Mouse (Mus musculus) megakaryocyte, embryonic 14.5 days (primary cell): Measurements from ENCODE around the gene Ass1. TPM values are rescaled to one million over a fixed set of nuclear protein-coding genes. Genes with fewer than 3 reads are reported as not detected.
"Not testable (repeated sequence)": the region's sequence is repeated elsewhere in the genome, so short reads cannot be mapped to it uniquely, and the experiment has no call there.

ENCODE experiments used
- H3K27me3 ChIP-seq: replicated peaks from 2 replicates; pipeline ENCODE3; 2012; ENCODE audit warnings: inconsistent platforms
- H3K36me3 ChIP-seq: replicated peaks from 2 replicates; pipeline ENCODE3; 2012; ENCODE audit warnings: low read length, inconsistent platforms, mixed read lengths
- H3K4me1 ChIP-seq: 2 replicates; pipeline ENCODE4 v1.6.1; 2012; ENCODE audit warnings: inconsistent platforms
- H3K4me3 ChIP-seq: replicated peaks from 2 replicates; pipeline ENCODE3; 2012; ENCODE audit warnings: moderate library complexity, mild to moderate bottlenecking, inconsistent platforms
- H3K9me3 ChIP-seq: 2 replicates; pipeline ENCODE4 v1.6.1; 2012; ENCODE audit warnings: inconsistent platforms
- FLI1 ChIP-seq: IDR thresholded peaks from 2 replicates; pipeline ENCODE4 v1.6.1; 2012; ENCODE audit warnings: low read length, inconsistent platforms, mixed read lengths
- GATA1 ChIP-seq: IDR thresholded peaks from 3 replicates; pipeline ENCODE4 v1.6.1; 2012; ENCODE audit warnings: mixed read lengths, low read length, inconsistent platforms, borderline replicate concordance
- polyA plus RNA-seq: library from polyadenylated mRNA; stranded (reverse); fragments of >175 nt; gene quantifications from 2 replicates; pipeline ENCODE4 v1.2.3, GENCODE M21; 2012; ENCODE audit warnings: low replicate concordance; ENCODE audit not compliant: insufficient read depth

Gene Ass1
- polyA plus RNA-seq, 1 experiment, result 11.2 TPM

DNA sequence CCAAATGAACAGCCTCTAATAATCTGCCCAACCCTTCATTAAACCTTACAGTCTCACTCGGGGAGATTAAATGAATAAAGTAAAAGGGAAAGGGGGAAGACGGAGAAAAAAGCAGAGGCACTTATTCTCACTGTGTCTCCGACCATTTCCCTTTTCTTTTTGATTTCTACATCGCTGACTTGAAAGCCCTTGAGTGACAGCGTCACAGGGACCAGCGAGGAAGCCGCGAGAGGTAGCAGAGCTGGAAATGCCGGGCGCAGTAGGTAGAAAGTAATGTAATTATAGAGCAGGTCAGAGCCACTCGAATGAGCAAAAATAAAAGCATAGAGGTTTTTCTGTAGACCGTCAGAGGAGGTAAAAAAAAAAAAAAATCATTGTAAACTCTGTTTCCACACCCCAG lies 46.5 kb downstream of the Ass1 start:
- Histone ChIP-seq H3K9me3 (0 out of 2 replicates have a peak, but pooled peaks cover 6% of the 10 kb centered on the region), H3K27me3 (peaks cover 7% of the 10 kb centered on the region), H3K4me3 (no peak overlapping the region), H3K4me1 (peaks cover 26% of the 10 kb centered on the region), H3K36me3 (peaks cover 88% of the 10 kb centered on the region)
- no peak for TF ChIP-seq FLI1

DNA sequence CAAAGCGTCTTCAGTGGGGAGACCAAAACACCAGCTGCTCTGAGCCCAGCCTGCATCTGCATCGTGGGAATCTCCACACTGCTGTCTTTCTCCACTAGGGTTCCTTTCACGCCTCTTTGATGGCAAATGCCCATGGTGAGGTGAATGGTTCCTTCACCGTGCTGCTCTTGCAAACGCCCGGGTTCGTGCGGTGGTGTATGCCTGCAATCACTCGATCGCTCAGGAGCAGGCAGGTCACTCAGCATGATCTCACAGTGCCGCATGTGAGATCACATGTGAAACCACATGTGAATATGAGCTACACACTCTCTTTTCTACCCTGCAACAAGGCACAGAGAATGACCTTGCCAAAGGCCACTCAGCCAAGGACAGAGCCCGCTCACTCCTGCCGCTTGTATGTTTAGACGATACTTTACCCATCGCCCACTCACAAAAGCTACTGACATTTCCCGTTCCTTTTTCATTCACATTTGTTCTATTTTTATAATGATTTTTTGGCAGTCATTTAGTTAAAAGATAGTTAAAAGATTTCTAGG lies 51.9 kb downstream of the Ass1 start:
- TF ChIP-seq FLI1, result no peak
- TF ChIP-seq GATA1, result no peak
- no peak overlapping the region for H3K4me3 ChIP-seq
- H3K9me3 ChIP-seq, result no peaks in the 10 kb centered on the region
- peaks cover 36% of the 10 kb centered on the region for H3K27me3 ChIP-seq
- H3K4me1 ChIP-seq, result peaks cover 5% of the 10 kb centered on the region; the same call in 1 of the 2 replicates
- peaks cover 42% of the 10 kb centered on the region for H3K36me3 ChIP-seq

DNA sequence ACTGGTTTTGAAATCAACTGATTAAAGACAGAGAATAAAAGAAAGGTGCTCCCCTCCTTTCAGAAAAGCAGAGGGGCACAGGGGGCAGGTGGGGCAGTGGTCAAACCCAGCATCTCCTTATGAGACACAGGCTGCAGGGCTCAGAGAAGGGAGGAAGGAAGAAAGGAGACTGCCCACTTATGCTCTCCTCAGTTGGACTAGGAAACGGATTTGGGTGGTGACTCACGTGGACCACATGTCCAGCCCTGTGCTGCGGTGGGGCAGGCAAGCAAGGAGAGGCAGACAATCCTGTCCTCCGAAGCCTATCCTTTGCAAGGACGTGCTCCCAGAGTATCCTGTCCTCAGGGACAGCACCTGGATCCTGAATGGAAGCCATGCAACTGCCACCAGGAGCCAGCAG lies 54.6 kb downstream of the Ass1 start:
- no peaks in the 10 kb centered on the region for H3K9me3 ChIP-seq
- peaks cover 17% of the 10 kb centered on the region for H3K36me3 ChIP-seq
- H3K27me3 ChIP-seq, result peaks cover 56% of the 10 kb centered on the region
- H3K4me1 ChIP-seq, result peaks cover 5% of the 10 kb centered on the region; the same call in 1 of the 2 replicates
- no peak overlapping the region for H3K4me3 ChIP-seq
- TF ChIP-seq FLI1 (no peak), GATA1 (no peak)

DNA sequence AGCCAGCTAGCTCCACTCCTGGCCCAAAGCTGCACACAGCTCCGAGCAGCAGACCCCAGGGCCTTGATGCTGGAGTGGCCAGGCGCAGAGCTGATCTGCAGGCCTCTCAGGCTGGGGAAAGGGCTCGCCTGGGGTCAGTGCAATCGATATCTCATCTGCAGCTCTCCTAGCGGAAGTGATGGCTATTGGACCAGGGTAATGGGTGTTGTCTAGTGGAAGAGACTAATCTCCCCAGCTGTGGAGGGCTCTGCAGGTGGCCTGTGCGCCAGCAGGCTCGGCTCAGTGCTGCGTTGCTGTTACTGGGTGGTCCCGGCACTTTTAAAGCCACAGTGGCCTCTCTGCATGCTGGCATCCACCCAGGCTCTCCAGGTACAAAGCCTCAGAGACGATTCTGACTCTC lies 55.8 kb downstream of the Ass1 start:
- Histone ChIP-seq H3K36me3 (peaks cover 11% of the 10 kb centered on the region), H3K9me3 (no peaks in the 10 kb centered on the region), H3K4me1 (peaks cover 5% of the 10 kb centered on the region; the same call in 1 of the 2 replicates), H3K4me3 (no peak overlapping the region), H3K27me3 (peaks cover 62% of the 10 kb centered on the region)
- TF ChIP-seq GATA1, result no peak
- TF ChIP-seq FLI1, result no peak

DNA sequence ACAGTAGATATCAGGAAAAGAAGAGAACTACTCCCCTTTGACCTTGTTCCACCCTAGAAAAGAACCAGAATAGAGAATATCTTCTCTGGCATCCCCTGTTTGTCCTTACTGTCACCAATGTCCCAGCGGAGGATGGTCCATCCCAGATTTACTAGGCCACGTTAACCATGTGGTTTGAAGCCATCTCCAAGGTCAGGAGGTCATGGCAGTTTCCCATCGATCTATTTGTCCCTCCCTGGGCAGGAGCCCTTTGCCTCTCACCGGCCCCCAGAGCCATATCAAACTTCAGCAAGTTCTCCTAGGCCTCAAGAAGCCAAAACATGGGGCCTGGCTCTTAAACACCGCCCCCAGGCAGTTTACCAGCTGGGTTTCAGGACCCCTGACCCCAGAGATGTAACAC lies 60.2 kb downstream of the Ass1 start:
- Histone ChIP-seq H3K36me3 (no peaks in the 10 kb centered on the region), H3K27me3 (peaks cover 69% of the 10 kb centered on the region), H3K4me1 (no peaks in the 10 kb centered on the region), H3K4me3 (no peak overlapping the region), H3K9me3 (peaks cover 5% of the 10 kb centered on the region)
- TF ChIP-seq GATA1 (no peak), FLI1 (no peak)

DNA sequence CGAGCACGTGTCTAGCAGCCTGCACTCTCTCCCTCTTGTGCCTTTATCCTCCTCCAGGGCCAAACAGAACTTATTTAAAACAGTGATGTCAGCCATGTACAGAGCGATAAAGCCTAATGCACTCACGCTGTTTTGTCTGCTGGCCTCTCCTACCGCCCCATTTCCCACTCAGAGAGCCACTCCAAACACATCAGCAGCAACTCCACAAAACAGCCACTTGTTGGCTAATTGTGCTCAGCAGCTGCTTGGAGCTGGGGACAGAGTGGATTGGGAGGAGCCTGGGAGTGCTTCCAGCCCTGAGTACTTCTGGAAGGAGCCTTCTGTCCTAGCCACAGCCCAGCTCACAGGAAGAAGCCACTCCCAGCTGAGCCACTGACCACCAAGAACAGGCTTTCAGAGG lies 67.0 kb downstream of the Ass1 start:
- Histone ChIP-seq H3K4me3 (no peak overlapping the region), H3K4me1 (peaks cover 18% of the 10 kb centered on the region), H3K36me3 (no peaks in the 10 kb centered on the region), H3K9me3 (peaks cover 17% of the 10 kb centered on the region), H3K27me3 (peaks cover 67% of the 10 kb centered on the region)
- TF ChIP-seq FLI1, result no peak
- TF ChIP-seq GATA1, result no peak

DNA sequence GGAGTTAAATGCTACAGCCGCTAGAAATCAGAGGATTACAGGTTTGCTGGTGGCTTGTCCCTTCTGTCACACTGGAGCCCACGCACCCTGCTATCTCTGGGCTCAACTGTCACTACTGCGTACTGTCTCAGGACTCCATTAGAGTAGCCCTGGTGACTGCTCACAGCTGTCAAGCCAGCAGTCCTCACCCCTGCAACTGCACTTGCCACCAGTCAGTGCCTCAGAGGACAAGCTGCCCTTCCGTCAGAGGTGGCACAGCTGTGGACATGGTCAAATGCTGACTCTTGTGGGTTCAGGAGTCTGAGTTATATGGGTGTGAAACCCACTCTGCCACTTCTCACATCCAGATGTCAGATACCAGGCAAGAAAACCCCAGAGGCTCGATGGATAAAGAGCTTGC lies 68.7 kb downstream of the Ass1 start:
- no peak overlapping the region for H3K4me3 ChIP-seq
- H3K4me1 ChIP-seq, result peaks cover 18% of the 10 kb centered on the region
- TF ChIP-seq FLI1 (no peak), GATA1 (no peak)
- H3K9me3 ChIP-seq, result peaks cover 17% of the 10 kb centered on the region
- H3K36me3 ChIP-seq, result no peaks in the 10 kb centered on the region
- H3K27me3 ChIP-seq, result peaks cover 74% of the 10 kb centered on the region

DNA sequence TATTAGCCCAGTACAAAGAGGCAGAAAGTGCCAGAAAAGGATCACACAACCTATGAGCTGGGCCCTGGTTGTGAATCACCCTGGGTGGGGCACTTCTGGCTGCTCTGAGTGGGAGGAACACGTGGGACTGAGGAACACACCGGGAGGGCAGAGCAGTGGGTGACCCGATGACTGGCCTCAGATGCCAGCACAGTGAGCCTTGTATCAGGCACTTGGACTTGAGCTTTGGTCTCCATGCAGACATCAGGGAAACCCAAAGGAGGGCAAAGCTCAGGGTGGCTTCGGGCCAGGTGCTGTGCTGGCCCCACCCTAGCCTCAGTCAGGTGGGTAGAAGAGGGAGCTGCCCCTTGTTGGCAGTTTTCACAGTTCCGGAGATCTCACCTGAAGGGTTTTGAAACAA lies 71.6 kb downstream of the Ass1 start:
- Histone ChIP-seq H3K27me3 (peaks cover 76% of the 10 kb centered on the region), H3K36me3 (no peaks in the 10 kb centered on the region), H3K9me3 (peaks cover 10% of the 10 kb centered on the region), H3K4me1 (peaks cover 18% of the 10 kb centered on the region), H3K4me3 (no peak overlapping the region)
- TF ChIP-seq FLI1, result no peak
- no peak for TF ChIP-seq GATA1

DNA sequence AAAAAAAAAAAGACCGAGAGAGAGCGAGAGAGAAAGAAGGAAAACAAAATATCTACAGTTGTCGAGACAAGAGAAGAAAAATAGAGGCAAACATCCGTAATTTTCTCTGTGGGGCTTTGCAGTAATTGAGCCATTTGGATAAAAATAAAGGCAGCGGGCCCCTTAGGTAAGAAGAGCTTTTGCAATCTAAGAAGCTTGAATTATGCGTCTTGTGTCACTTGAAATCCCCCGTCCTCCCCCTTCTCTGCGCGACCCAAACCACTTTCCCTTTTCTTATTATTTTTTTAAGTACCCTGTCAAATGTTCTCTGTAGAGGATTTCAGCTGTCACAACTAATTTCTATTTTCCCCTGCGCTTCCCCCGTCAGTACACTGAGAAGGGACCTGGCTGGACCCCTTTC lies 77.7 kb downstream of the Ass1 start:
- H3K4me1 ChIP-seq, result no peaks in the 10 kb centered on the region
- TF ChIP-seq FLI1 (no peak), GATA1 (no peak)
- H3K27me3 ChIP-seq, result peaks cover 61% of the 10 kb centered on the region
- H3K36me3 ChIP-seq, result no peaks in the 10 kb centered on the region
- no peak overlapping the region for H3K4me3 ChIP-seq
- peaks cover 10% of the 10 kb centered on the region for H3K9me3 ChIP-seq

DNA sequence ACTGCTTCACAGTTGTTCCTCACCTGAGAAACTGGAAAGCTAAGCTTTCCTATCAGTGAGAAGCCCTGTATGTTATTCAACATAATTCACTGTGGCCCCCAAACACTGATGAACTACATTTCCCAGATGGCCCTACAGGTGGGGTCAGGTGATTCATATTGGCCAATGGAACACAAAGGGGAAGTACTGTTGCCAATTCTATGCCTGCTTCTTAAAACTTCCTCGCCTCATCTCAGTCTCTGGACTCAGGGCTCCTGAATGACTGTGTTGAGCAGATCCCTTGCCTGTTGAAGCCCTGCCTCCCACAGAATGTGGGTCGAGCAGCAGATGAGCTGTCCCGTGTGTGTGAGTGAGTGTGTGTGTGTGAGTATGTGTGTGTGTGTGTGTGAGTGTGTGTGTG lies 80.5 kb downstream of the Ass1 start:
- no peak overlapping the region for H3K4me3 ChIP-seq
- peaks cover 54% of the 10 kb centered on the region for H3K27me3 ChIP-seq
- H3K36me3 ChIP-seq, result no peaks in the 10 kb centered on the region
- peaks cover 23% of the 10 kb centered on the region for H3K9me3 ChIP-seq
- TF ChIP-seq FLI1 (no peak), GATA1 (no peak)
- H3K4me1 ChIP-seq, result no peaks in the 10 kb centered on the region

DNA sequence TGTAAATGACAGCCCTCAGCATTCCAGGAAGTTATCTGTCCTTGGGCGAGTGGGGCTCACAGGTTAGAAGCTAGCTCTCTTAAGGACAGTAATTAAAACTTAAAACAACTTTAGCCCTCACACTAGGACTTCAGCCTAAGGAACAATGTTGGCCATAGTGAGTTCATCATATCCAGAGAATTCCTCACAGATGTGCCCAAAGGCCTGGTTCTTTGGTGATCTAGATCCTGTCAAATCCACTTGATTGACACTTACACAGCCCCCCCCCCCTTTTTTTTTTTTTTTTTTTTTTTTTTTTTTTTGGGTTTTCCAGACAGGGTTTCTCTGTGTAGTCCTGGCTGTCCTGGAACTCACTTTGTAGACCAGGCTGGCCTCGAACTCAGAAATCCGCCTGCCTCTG lies 81.3 kb downstream of the Ass1 start:
- peaks cover 23% of the 10 kb centered on the region for H3K9me3 ChIP-seq
- H3K27me3 ChIP-seq, result peaks cover 48% of the 10 kb centered on the region
- not testable (repeated sequence) for H3K4me1 ChIP-seq, H3K4me3 ChIP-seq, H3K36me3 ChIP-seq
